Mouse (Mus musculus) ES-Bruce4 (cell line): Measurements from ENCODE around the gene Btbd2.

Experiments used
- CTCF ChIP-seq: IDR thresholded peaks from one replicate; pipeline ENCODE4 v1.8.1; 2011; ENCODE audit warnings: low read depth, low read length
- EP300 ChIP-seq: IDR thresholded peaks from 2 replicates; pipeline ENCODE4 v1.6.1; 2011; ENCODE audit warnings: low read depth, low read length; ENCODE audit not compliant: insufficient read depth

- TF ChIP-seq CTCF: no peak
- no peak for TF ChIP-seq EP300
These were observed 18.7 kb upstream of the Btbd2 start for GRCm38 (mm10) chr10:80675405-80676197.
